Mouse (Mus musculus): ENCODE data around the gene Kidins220.

The Kidins220 gene

DNA sequence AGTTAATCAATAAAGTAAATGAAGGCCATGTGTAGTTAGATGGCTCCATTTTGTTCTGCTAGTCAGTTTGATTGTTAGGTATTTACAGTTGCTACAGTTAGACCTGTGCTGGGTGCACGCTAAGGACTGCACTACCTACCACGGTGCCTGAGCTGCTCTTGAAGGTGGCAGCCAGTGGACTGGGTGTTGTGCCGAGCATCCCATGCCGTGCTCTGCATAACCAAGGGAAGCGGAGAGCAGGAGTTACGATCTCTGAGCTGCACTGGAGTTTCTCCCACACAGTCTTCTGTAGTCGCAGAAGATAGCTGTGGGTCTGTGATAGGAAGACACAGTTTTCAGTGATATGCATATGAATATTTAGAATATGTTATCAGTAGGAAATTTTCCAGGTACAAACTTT, 51.6 kb downstream of the Kidins220 start:
- DNase-seq (ENCODE audit: low read depth): no peak

- peak; percentile 35 for DNase-seq (ENCODE audit: low read depth)
These were observed 52.7 kb downstream of the Kidins220 start for GRCm38 (mm10) chr12:25027416-25027815.

DNA sequence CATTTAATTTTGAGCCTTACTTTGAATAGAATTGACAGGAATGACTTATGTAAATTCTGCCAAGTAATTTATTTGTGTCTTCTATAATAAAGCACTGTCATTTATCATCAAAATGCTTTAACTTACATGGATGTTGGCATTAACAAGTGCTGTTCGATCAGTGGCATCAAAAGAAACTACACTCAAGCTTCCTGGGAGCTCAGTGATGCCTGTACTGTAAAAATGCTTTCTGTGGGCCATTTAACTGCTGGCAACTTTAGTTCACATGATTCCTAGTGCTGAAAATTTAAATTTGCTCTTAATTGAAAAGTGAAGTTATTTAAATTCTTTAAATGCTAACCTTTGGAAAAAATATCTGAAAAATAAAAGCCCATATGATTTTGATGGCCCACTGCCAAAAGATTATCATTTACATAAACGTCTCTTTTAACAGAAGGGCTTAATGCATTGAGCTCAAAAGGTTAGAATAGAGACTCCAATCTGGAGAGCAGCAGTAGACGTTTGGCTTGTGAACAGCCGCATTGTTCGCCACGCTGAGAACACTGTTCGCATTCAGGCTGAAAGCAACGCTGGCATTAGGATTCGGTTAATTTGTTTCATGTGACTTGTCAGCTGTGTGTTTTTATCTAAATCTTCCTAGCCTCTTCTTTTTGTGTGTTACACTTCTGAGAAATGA, 59.1 kb downstream of the Kidins220 start:
- no peak for DNase-seq (ENCODE audit: low read depth)

DNA sequence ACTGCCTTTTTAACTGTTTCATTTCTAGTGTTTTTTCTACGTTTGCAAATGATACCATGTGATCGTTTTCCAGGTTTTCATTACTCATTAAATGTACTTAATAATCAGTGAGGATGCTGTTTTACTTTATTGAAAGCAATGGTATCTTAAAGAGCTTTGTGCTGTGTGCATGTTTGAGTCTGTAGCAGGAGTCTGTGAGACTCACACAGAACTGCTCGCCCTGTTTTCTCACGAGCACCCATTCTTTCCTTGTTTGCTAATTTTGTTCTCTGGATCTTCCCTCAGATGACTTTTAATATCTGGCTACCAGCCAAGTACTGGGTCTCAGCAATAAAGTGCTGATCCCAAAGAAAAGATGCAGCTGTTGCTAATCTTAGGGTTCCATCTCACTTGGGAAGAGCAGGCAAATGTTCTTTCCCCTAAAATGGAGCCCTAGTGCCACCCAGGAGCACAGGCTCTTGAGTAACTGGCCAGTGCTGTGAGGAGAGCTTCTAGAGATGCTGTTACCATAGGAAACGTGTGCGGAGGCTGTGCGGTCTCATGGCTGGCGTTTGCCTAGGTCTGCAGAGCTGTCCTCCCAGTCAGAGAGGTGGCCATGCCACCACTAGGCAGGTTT, 59.7 kb downstream of the Kidins220 start:
- DNase-seq (ENCODE audit: low read depth): no peak

DNA sequence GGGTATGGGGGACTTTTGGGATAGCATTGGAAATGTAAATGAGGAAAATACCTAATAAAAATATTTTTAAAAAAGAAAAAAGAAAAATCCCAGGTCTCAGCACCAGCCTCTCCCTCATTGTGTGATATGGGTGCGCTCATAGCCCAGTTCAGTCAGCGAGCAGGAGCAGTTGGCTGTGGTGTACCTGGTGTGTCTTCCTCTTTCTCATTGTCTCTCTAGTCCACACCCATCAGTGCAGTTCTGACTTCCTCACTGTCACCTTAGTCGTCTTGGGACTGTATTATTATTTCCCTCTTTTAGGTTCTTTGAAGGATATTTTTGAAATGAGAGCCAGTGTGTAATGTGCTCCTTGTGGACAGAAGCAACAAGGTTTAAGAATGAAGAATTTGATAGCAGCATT, 61.3 kb downstream of the Kidins220 start:
- no peak for DNase-seq (ENCODE audit: low read depth)

DNA sequence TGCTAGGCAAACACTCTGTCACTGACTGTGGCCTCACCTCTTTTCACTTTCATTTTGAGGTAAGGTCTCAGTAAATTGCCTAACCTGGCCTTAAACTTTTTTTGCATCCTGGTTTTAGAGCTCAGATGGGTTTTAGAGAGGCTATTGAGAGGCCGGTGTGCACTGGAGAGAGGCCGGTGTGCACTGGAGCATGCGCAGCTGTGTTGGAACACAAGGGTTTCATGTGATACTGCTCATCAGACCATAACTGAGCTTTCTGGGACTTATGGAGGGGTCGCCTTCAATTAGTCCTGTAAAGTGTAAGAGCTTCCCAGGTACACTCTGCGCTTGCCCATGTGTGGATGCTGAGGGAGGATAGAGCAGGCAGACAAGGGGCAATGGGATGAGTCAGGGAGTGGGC, 62.5 kb downstream of the Kidins220 start:
- no peak for DNase-seq (ENCODE audit: low read depth)

DNA sequence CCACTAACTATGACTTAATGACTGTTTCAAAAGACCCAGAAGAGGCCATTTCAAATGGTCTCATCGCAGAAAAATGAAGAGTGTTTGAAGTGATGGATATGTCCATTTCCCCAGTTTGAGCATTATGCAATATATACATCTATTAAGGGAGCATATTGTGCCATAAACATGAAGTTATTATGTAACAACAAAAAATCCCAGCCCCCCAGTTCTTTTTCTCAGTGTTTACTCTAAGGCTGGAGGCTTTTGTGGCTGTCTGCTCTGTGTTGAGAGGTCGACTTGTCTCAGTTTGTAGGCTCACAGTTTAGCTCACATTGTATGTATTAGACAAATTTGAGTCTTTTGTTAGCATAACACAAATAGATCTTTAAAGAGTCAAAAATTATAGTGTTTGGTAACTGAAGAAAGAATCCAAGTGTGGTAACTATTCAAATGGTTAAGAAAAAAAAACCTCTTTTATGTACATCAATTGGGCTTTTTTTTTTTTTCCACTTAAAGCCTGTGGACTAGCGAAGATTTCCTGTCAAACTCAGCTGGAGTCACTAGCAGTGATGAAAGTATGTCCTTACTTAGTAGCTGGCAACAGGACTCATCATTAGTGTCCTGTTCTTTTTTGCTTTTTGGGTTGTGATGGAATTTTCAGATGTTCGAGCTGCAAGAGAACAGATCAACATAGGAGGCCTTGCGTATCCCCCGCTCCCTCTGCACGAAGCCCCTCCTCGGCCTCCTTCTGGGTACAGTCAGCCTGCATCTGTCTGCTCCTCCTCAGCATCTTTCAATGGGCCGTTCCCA, 63.2 kb downstream of the Kidins220 start:
- DNase-seq (ENCODE audit: low read depth): no peak

GRCm38 (mm10) chr12:25044056-25044455, 69.3 kb downstream of the Kidins220 start:
- DNase-seq (ENCODE audit: low read depth): no peak

DNA sequence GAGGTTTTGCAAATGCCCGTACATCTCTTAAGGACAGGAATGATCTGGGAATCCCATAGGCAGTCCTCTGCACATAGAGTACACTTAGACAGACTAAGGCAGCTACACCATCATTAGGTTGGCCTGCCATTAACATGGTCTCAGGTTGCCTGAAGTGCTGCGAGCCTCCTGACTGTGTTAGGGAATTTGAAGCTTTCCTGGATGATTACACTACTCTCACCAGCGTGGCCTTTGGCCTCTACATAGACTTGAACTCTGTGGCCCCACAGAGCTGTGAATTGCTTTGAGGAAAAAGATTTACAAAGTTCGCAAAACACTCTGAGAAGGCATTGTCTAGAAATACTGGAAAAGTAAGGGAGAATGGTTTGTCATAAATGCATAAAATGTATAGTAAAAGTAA, 69.9 kb downstream of the Kidins220 start:
- DNase-seq (ENCODE audit: low read depth): no peak

DNA sequence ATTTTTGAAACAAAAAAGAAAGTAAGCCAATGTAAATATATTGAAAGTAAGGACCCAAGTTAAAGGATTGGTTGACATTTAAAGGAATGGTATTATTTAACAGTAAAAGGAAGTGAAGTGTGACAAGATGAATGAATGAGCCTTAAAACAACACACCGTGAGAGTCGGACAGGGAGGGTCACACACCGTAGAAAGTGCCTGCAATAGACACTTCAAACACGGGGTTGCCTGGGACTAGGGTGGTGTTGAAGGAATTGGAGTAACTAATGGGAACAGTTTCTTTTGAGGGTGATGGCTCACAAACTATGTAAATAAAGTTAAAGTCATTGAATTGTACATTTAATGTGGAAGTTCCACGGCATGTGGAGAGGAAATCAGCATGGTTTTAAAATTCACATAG, 74.5 kb downstream of the Kidins220 start:
- no peak for DNase-seq (ENCODE audit: low read depth)

GRCm38 (mm10) chr12:25054511-25054910, 79.8 kb downstream of the Kidins220 start:
- DNase-seq (ENCODE audit: low read depth): no peak

DNA sequence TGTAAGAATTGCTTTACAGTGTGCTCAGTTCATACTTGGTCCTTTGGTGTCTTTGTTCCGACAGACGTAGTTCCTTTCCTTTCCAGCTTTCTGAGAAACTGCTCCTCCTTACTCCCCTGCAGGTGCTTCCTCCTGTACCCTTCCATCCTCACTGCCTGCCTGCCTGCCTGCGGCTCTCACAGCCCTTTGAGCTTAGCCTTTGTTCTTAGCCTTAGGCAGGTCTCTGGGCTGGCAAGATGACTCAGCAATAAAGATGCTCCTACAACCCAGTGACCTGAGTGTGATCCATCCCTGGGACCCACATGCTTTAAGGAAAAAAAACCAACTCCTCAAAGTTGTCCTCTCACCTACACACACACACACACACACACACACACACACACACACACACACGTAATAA, 80.2 kb downstream of the Kidins220 start:
- DNase-seq (ENCODE audit: low read depth): no peak

- DNase-seq (ENCODE audit: low read depth): no peak
These were observed 84.9 kb downstream of the Kidins220 start for GRCm38 (mm10) chr12:25059487-25060200.

DNA sequence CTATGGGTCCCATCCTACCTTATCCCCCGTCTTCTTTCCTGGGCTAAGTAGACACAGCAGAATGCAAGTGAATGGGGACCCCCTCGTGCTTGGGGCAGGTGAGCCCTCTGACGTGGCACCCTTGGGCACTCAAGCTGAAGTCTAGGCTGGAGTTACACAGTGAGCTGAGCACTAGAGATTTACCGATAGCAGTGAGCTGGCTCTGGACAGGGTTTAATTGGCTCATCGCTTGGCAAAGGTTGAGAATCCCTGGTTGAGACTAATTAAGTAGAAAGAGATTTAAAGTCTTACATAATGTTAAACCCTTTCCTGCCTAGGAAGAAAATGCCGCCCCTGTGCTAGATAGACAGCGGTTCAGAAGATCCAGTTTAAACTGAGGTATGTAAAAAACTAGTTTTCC, 86.2 kb downstream of the Kidins220 start:
- DNase-seq (ENCODE audit: low read depth): no peak

- DNase-seq (ENCODE audit: low read depth): no peak
These were observed 87.5 kb downstream of the Kidins220 start for GRCm38 (mm10) chr12:25062264-25062663.

- no peak for DNase-seq (ENCODE audit: low read depth)
These were observed 98.6 kb downstream of the Kidins220 start for GRCm38 (mm10) chr12:25073374-25073773.

DNA sequence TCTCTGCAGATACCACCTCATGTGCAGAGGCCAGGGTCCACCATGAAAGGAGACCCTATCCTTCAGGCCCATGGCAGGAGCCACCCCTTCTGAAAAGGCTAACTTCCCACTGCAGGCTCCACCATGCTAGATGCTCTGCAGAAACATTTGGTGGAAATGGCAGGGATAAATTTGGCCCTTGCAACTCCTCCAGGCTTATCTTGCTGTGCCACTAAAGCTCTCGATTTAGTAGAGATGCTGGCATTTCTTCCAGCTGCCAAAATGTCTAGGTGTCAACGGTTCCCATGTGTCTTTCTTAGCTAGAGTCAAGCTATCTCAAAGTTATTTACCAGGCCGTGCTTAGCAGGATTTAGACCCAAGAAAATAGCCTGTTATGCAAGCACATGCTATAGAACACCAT, 99.6 kb downstream of the Kidins220 start:
- no peak for DNase-seq (ENCODE audit: low read depth)

DNA sequence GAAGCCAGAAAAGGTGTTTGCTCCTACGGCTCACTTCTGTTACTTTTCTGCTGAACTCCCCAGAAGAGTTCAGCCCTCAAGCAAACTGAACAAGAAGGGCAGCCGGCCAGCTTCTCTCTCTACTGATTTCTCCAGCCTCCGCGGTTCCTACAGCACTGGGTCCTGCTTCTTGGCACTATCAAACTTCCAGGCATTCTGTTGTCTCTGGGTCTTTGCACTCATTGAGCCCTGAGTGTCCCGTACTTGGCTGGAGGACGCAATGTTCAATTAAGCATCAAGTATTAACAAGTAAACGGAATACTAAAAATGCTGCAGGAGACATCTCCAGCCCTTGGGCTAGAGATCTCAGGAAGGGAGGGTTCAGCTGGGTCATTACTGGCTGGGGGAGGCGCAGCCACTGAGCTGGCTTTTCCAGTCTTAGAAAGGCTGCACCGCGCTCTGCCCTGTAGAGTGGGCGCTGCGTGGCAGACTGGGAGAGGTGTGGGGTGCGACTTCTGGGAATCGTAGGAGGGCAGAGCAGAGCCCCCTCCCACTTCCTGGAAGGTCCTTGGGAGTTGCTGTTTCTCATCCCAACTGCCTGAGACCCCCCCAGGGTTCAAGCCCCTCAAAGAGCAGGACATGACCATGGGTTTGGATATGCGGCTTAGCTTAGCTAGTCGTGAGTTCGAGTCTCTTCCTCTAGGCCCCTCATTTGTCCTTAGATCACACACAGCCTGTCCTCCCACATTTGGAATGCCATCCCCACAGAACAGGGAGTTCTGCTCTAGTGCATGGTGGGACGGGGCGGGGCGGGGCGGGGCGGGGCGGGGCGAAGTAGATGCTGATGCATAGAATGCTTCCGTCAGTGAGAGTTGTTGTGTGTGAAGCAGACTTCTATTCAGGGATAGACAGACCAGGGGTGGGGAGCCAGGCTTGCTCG, 108.8 kb downstream of the Kidins220 start:
- DNase-seq (ENCODE audit: low read depth): no peak

DNA sequence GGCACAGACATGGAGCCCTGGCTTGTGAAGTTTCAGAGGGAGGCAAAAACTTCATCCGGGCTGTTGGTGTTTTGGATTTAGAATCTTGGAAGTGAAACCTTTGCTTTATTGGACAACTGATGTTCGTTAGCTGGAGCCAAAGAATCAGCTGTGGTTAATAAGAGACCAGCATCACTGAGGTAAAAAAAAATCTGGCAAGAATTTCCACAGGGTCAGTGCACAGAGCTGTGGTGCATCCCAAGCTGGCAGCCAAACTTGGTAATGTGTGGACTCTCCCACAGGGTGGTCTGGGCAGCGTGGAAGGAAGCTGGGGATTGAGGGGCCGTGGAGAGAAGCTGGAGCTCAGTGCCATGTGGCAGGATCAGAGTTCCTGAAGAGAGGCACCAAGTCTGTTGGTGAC, 112.2 kb downstream of the Kidins220 start:
- no peak for DNase-seq (ENCODE audit: low read depth)

DNA sequence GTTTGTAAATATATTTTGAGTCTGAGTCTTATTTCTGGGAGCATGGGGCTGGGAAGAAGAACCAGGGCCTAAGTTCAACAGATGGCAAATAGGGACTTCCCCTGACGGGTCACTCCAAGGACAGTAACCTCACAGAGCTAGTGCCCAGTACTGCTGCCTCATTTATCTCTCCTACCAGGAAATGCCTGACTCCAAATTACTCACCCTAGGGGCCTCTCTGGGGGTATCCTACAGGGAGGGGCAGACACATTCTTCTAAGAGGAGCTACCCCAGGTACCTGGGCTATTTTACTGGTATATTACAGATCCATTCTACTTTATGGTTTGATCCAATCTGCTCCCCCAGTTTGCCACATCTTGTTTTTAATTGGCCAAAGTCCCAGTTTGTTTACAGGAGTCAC, 114.7 kb downstream of the Kidins220 start:
- DNase-seq (ENCODE audit: low read depth): no peak

DNA sequence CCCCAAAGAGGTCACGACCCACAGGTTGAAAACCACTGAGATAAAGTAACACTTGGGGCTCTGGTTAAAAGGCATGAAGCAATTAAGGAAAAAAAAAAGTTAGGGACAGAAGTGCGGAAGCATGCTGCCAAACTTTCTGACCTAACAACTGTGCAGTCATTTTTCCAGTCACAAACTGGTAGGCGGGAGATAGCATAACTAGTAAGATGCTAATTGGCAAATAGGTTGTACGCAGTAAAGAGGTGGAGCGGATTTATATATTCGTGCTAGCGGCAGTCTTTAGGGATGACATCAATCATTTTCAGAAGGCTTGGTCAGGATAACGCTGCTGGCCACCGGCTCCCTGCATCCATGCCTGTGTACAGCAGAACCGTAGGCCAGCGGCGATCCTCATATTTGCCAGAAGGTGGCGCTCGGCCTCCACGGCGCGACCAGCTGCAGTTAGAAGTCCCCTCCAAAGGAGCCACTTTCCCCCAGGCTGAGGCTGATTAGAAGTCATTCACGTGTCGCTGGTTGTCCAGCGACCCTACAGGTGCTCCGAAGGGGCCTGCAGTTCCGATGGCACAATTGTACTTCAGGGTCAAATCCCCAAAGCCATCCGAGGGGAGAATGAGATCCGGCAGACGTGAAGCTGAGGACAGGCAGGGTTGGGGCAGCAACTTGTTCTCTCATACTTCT, 117.4 kb downstream of the Kidins220 start:
- peak; percentile 45 for DNase-seq (ENCODE audit: low read depth)
